Mouse (Mus musculus): ENCODE results near the gene Pdzd2. TPM values are rescaled to one million over a fixed set of nuclear protein-coding genes. Genes with fewer than 3 reads are reported as not detected.

Gene Pdzd2
- total RNA-seq, 2 experiments from 2014 or later = 2.4 TPM; not detected in 1

- no peak for ATAC-seq (replicated peaks; ENCODE audit: low FRiP score, low TSS enrichment, poor library complexity, severe bottlenecking)
Observed at GRCm38 (mm10) chr15:12638370-12639030, 101.2 kb downstream of the Pdzd2 start.

- no peak for ATAC-seq (replicated peaks; ENCODE audit: low FRiP score, low TSS enrichment, poor library complexity, severe bottlenecking)
Observed at GRCm38 (mm10) chr15:12637511-12637910, 102.2 kb downstream of the Pdzd2 start.

GRCm38 (mm10) chr15:12636386-12636785 lies 103.3 kb downstream of the Pdzd2 start:
- no peak for ATAC-seq (replicated peaks; ENCODE audit: low FRiP score, low TSS enrichment, poor library complexity, severe bottlenecking)

GRCm38 (mm10) chr15:12634921-12635320 lies 104.8 kb downstream of the Pdzd2 start:
- no peak for ATAC-seq (replicated peaks; ENCODE audit: low FRiP score, low TSS enrichment, poor library complexity, severe bottlenecking)

GRCm38 (mm10) chr15:12629164-12629563 lies 110.6 kb downstream of the Pdzd2 start:
- ATAC-seq (replicated peaks; ENCODE audit: low FRiP score, low TSS enrichment, poor library complexity, severe bottlenecking) = no peak

GRCm38 (mm10) chr15:12628451-12628850 lies 111.3 kb downstream of the Pdzd2 start:
- no peak for ATAC-seq (replicated peaks; ENCODE audit: low FRiP score, low TSS enrichment, poor library complexity, severe bottlenecking)

GRCm38 (mm10) chr15:12626930-12627329 lies 112.8 kb downstream of the Pdzd2 start:
- ATAC-seq (replicated peaks; ENCODE audit: low FRiP score, low TSS enrichment, poor library complexity, severe bottlenecking) = no peak

- no peak for ATAC-seq (replicated peaks; ENCODE audit: low FRiP score, low TSS enrichment, poor library complexity, severe bottlenecking)
Observed at GRCm38 (mm10) chr15:12626166-12626565, 113.6 kb downstream of the Pdzd2 start.

- ATAC-seq (replicated peaks; ENCODE audit: low FRiP score, low TSS enrichment, poor library complexity, severe bottlenecking) = no peak
Observed at GRCm38 (mm10) chr15:12625524-12625923, 114.2 kb downstream of the Pdzd2 start.

- no peak for ATAC-seq (replicated peaks; ENCODE audit: low FRiP score, low TSS enrichment, poor library complexity, severe bottlenecking)
Observed at GRCm38 (mm10) chr15:12623521-12623920, 116.2 kb downstream of the Pdzd2 start.

- no peak for ATAC-seq (replicated peaks; ENCODE audit: low FRiP score, low TSS enrichment, poor library complexity, severe bottlenecking)
Observed at GRCm38 (mm10) chr15:12622701-12623100, 117.0 kb downstream of the Pdzd2 start.

- no peak for ATAC-seq (replicated peaks; ENCODE audit: low FRiP score, low TSS enrichment, poor library complexity, severe bottlenecking)
Observed at GRCm38 (mm10) chr15:12622093-12622643, 117.6 kb downstream of the Pdzd2 start.

GRCm38 (mm10) chr15:12619273-12619672 lies 120.5 kb downstream of the Pdzd2 start:
- ATAC-seq (replicated peaks; ENCODE audit: low FRiP score, low TSS enrichment, poor library complexity, severe bottlenecking) = no peak

- ATAC-seq (replicated peaks; ENCODE audit: low FRiP score, low TSS enrichment, poor library complexity, severe bottlenecking) = 0 out of 2 replicates have a peak, but pooled peaks have one; percentile 30
Observed at GRCm38 (mm10) chr15:12617651-12618050, 122.1 kb downstream of the Pdzd2 start.

GRCm38 (mm10) chr15:12617220-12617619 lies 122.5 kb downstream of the Pdzd2 start:
- 0 out of 2 replicates have a peak, but pooled peaks have one; percentile 47 for ATAC-seq (replicated peaks; ENCODE audit: low FRiP score, low TSS enrichment, poor library complexity, severe bottlenecking)

- ATAC-seq (replicated peaks; ENCODE audit: low FRiP score, low TSS enrichment, poor library complexity, severe bottlenecking) = no peak
Observed at GRCm38 (mm10) chr15:12614944-12615878, 124.5 kb downstream of the Pdzd2 start.

- no peak for ATAC-seq (replicated peaks; ENCODE audit: low FRiP score, low TSS enrichment, poor library complexity, severe bottlenecking)
Observed at GRCm38 (mm10) chr15:12614011-12614410, 125.7 kb downstream of the Pdzd2 start.

- ATAC-seq (replicated peaks; ENCODE audit: low FRiP score, low TSS enrichment, poor library complexity, severe bottlenecking) = no peak
Observed at GRCm38 (mm10) chr15:12612944-12613675, 126.6 kb downstream of the Pdzd2 start.

GRCm38 (mm10) chr15:12608090-12608489 lies 131.6 kb downstream of the Pdzd2 start:
- no peak for ATAC-seq (replicated peaks; ENCODE audit: low FRiP score, low TSS enrichment, poor library complexity, severe bottlenecking)

GRCm38 (mm10) chr15:12606306-12606705 lies 133.4 kb downstream of the Pdzd2 start:
- peak; percentile 52 for ATAC-seq (replicated peaks; ENCODE audit: low FRiP score, low TSS enrichment, poor library complexity, severe bottlenecking)
